Mouse (Mus musculus) hindbrain, embryonic 14.5 days (tissue): ENCODE data around the gene Olfr12. TPM values are rescaled to one million over a fixed set of nuclear protein-coding genes. Genes with fewer than 3 reads are reported as not detected.

ENCODE experiments used
- ATAC-seq: fragments of 200-750 bp; cut with Nextera tagmentation; 2 replicates; pipeline ENCODE4 v1.8.0; 2017; ENCODE audit warnings: moderate number of reproducible peaks, mild to moderate bottlenecking, moderate TSS enrichment, moderate library complexity; ENCODE audit not compliant: low FRiP score
- DNase-seq: peaks from one replicate; pipeline ENCODE4 v3.0.0-alpha.2; 2015; ENCODE audit warnings: low spot score
- H3K27ac ChIP-seq: fragments of 300-500 bp; sonication (generic); 2 replicates; pipeline ENCODE4 v1.5.1; 2014; ENCODE audit warnings: mild to moderate bottlenecking, moderate library complexity
- H3K27me3 ChIP-seq: fragments of 300-500 bp; sonication (generic); 2 replicates; pipeline ENCODE4 v1.6.1; 2014; ENCODE audit warnings: mild to moderate bottlenecking, low read length, mixed read lengths; ENCODE audit not compliant: control insufficient read depth, insufficient read depth
- H3K36me3 ChIP-seq: fragments of 300-500 bp; sonication (generic); replicated peaks from 2 replicates; pipeline ENCODE4 v1.6.1; 2014; ENCODE audit not compliant: control insufficient read depth, insufficient read depth
- H3K4me1 ChIP-seq: fragments of 300-500 bp; sonication (generic); replicated peaks from 2 replicates; pipeline ENCODE4 v1.6.1; 2014; ENCODE audit warnings: antibody characterized with exemption, low read length, mixed read lengths; ENCODE audit not compliant: control insufficient read depth, insufficient read depth
- H3K4me2 ChIP-seq: fragments of 300-500 bp; sonication (generic); replicated peaks from 2 replicates; pipeline ENCODE4 v1.6.1; 2014; ENCODE audit warnings: mild to moderate bottlenecking, moderate library complexity
- H3K4me3 ChIP-seq: fragments of 300-500 bp; sonication (generic); replicated peaks from 2 replicates; pipeline ENCODE4 v1.5.1; 2014; ENCODE audit warnings: mild to moderate bottlenecking, low read length
- H3K9ac ChIP-seq: fragments of 300-500 bp; sonication (generic); 2 replicates; pipeline ENCODE4 v1.6.1; 2014
- H3K9me3 ChIP-seq: fragments of 300-500 bp; sonication (generic); 2 replicates; pipeline ENCODE4 v1.6.1; 2016; ENCODE audit warnings: low read length; ENCODE audit not compliant: control insufficient read depth
- WGBS: fragments of 180-500 bp; shearing (Covaris S2); extraction: QIAGEN DNeasy Blood & Tissue Kit; methylation state at CpG from one replicate; pipeline ENCODE4 v1.1.7; 2014; 5-methylcytosine and 5-hydroxymethylcytosine counted together
- polyA plus RNA-seq: library from polyadenylated mRNA; unstranded; fragments of >200 nt; fragmentation: Nextera tagmentation; extraction: Ambion mirVana; gene quantifications from 2 replicates; pipeline ENCODE4 v1.2.1, GENCODE M21; 2014

Olfr12 gene
- polyA plus RNA-seq, 1 experiment from 2014 or later = not detected

GRCm38 (mm10) chr1:92646601-92647000, 29.0 kb downstream of the Olfr12 start:
- H3K27ac ChIP-seq = no peak overlapping the region
- H3K36me3 ChIP-seq = no peaks in the 10 kb centered on the region
- no peak overlapping the region for H3K4me3 ChIP-seq
- peaks cover 6% of the 10 kb centered on the region; the same call in 1 of the 2 replicates for H3K4me1 ChIP-seq
- no peak overlapping the region for H3K9ac ChIP-seq
- H3K9me3 ChIP-seq = no peaks in the 10 kb centered on the region
- H3K27me3 ChIP-seq = no peaks in the 10 kb centered on the region
- ATAC-seq = no peak
- no peak for DNase-seq
- WGBS = 80% methylated on average over 7 of the region's 7 CpGs
- no peak overlapping the region for H3K4me2 ChIP-seq

- no peak for DNase-seq
- ATAC-seq = no peak
- WGBS = 75% methylated on average over 4 of the region's 4 CpGs
Measured at GRCm38 (mm10) chr1:92647026-92647425, 29.4 kb downstream of the Olfr12 start.

GRCm38 (mm10) chr1:92647752-92648151, 30.2 kb downstream of the Olfr12 start:
- 8% methylated on average over 8 of the region's 8 CpGs for WGBS
- peak; percentile 55 for ATAC-seq
- H3K36me3 ChIP-seq = no peaks in the 10 kb centered on the region

More at GRCm38 (mm10) chr1:92647026-92647425, 29.4 kb downstream of the Olfr12 start:
- no peaks in the 10 kb centered on the region for H3K9me3 ChIP-seq
- H3K9ac ChIP-seq = no peak overlapping the region
- no peak overlapping the region for H3K27ac ChIP-seq
- no peak overlapping the region for H3K4me2 ChIP-seq
- H3K4me3 ChIP-seq = no peak overlapping the region
- H3K4me1 ChIP-seq = peaks cover 6% of the 10 kb centered on the region; the same call in 1 of the 2 replicates
- H3K36me3 ChIP-seq = no peaks in the 10 kb centered on the region
- H3K27me3 ChIP-seq = no peaks in the 10 kb centered on the region

GRCm38 (mm10) chr1:92648197-92648596, 30.6 kb downstream of the Olfr12 start:
- Histone ChIP-seq H3K4me3 (no peak overlapping the region), H3K36me3 (no peaks in the 10 kb centered on the region), H3K27ac (no peak overlapping the region), H3K4me1 (no peaks in the 10 kb centered on the region), H3K9ac (no peak overlapping the region), H3K27me3 (no peaks in the 10 kb centered on the region), H3K4me2 (no peak overlapping the region), H3K9me3 (no peaks in the 10 kb centered on the region)
- DNase-seq (no peak), ATAC-seq (no peak)
- WGBS = 56% methylated on average over 10 of the region's 10 CpGs

More at GRCm38 (mm10) chr1:92647752-92648151, 30.2 kb downstream of the Olfr12 start:
- Histone ChIP-seq H3K4me1 (no peaks in the 10 kb centered on the region), H3K27ac (no peak overlapping the region), H3K4me3 (no peak overlapping the region), H3K27me3 (no peaks in the 10 kb centered on the region), H3K9ac (no peak overlapping the region), H3K9me3 (no peaks in the 10 kb centered on the region), H3K4me2 (no peak overlapping the region)
- peak; percentile 84 for DNase-seq

- no peak within 1 kb of the TSS for H3K27ac ChIP-seq
- peak; percentile 67; the same call in 1 of the 2 replicates for ATAC-seq
Measured at GRCm38 (mm10) chr1:92648673-92649072, 31.1 kb downstream of the Olfr12 start, which contains the start of gene Otos. Gene Otos (minus strand): TSS chr1:92648841.

GRCm38 (mm10) chr1:92651467-92651866, 33.9 kb downstream of the Olfr12 start:
- no peaks in the 10 kb centered on the region for H3K4me1 ChIP-seq
- no peak overlapping the region for H3K27ac ChIP-seq
- H3K4me3 ChIP-seq = no peak overlapping the region
- DNase-seq = no peak
- H3K9me3 ChIP-seq = no peaks in the 10 kb centered on the region
- no peaks in the 10 kb centered on the region for H3K27me3 ChIP-seq
- H3K36me3 ChIP-seq = no peaks in the 10 kb centered on the region
- no peak overlapping the region for H3K4me2 ChIP-seq
- 0 out of 2 replicates have a peak, but pooled peaks have one; percentile 22 for ATAC-seq
- WGBS = 60% methylated on average over 3 of the region's 3 CpGs
- H3K9ac ChIP-seq = no peak overlapping the region

More at GRCm38 (mm10) chr1:92648673-92649072, 31.1 kb downstream of the Olfr12 start, which contains the start of gene Otos:
- Histone ChIP-seq H3K4me2 (no peak within 1 kb of the TSS), H3K9me3 (no peaks in the 10 kb centered on the region), H3K9ac (no peak within 1 kb of the TSS), H3K4me1 (no peaks in the 10 kb centered on the region), H3K27me3 (no peaks in the 10 kb centered on the region), H3K36me3 (no peaks in the 10 kb centered on the region), H3K4me3 (no peak within 1 kb of the TSS)
- DNase-seq = peak; percentile 77
- 28% methylated on average over 8 of the region's 8 CpGs for WGBS

GRCm38 (mm10) chr1:92653179-92653578, 35.6 kb downstream of the Olfr12 start:
- no peak overlapping the region for H3K27ac ChIP-seq
- H3K9ac ChIP-seq = no peak overlapping the region
- H3K27me3 ChIP-seq = no peaks in the 10 kb centered on the region
- WGBS = 95% methylated on average over 3 of the region's 3 CpGs
- ATAC-seq (no peak), DNase-seq (no peak)
- no peaks in the 10 kb centered on the region for H3K4me1 ChIP-seq
- no peak overlapping the region for H3K4me2 ChIP-seq
- no peak overlapping the region for H3K4me3 ChIP-seq
- no peaks in the 10 kb centered on the region for H3K36me3 ChIP-seq
- H3K9me3 ChIP-seq = no peaks in the 10 kb centered on the region

GRCm38 (mm10) chr1:92654676-92655075, 37.1 kb downstream of the Olfr12 start:
- Histone ChIP-seq H3K4me1 (no peaks in the 10 kb centered on the region), H3K4me3 (no peak overlapping the region), H3K27ac (no peak overlapping the region), H3K27me3 (no peaks in the 10 kb centered on the region), H3K4me2 (no peak overlapping the region), H3K9me3 (no peaks in the 10 kb centered on the region), H3K9ac (no peak overlapping the region), H3K36me3 (no peaks in the 10 kb centered on the region)
- WGBS = 70% methylated on average over 2 of the region's 2 CpGs
- no peak for DNase-seq
- ATAC-seq = no peak

GRCm38 (mm10) chr1:92657025-92657820, 39.6 kb downstream of the Olfr12 start:
- Histone ChIP-seq H3K27ac (no peak overlapping the region), H3K4me3 (no peak overlapping the region), H3K27me3 (no peaks in the 10 kb centered on the region), H3K36me3 (no peaks in the 10 kb centered on the region), H3K9ac (no peak overlapping the region), H3K4me1 (no peaks in the 10 kb centered on the region), H3K4me2 (no peak overlapping the region), H3K9me3 (no peaks in the 10 kb centered on the region)
- DNase-seq (no peak), ATAC-seq (no peak)
- WGBS = 79% methylated on average over 11 of the region's 11 CpGs
